Mouse (Mus musculus) kidney, adult 11 months (tissue): Measurements from ENCODE around the gene Cep95.
A peak's percentile ranks its signal among the peaks of the same experiment; 100 is the strongest.

Experiments
- DNase-seq: peaks from one replicate; pipeline ENCODE4 v3.0.0; 2022

Gene Cep95

DNA sequence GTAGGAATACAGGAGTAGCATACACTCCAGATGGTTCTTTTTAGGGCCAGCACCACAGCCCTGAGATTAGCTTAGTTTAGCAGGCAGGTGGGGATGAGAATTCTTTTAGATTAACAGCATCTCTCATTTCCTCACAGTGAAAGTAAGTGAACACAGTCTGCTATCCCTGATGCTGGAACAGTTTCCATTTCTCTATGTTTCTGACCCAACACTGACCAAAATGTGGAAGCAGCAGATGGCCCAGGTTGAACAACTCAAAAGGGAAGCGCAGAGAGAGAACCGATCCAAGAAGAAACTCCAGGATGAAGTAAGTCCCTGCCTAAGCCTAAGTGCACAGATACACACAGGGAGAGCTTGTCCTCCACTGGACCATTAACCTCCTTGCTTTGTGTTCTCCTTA is 26.3 kb downstream of the Cep95 start:
- DNase-seq: no peak

DNA sequence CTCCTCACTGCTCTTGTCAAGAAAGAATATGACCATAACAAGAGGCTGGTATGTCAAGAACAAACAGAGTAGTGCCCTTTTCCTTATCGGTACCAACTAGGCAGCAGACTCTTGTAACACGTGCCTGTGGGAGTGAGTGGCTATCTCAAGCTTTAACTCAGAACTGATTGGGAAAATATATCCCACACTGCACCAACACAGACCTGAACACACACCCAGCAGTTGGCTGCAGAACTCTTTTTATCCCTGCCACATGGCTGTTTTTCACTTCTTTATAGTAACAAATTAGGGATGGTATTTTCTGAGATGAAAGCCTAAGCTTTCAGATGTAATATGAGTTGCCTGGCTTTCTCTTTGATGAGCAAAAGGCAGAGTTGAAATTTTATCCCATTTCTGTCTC is 26.7 kb downstream of the Cep95 start:
- DNase-seq: no peak

DNA sequence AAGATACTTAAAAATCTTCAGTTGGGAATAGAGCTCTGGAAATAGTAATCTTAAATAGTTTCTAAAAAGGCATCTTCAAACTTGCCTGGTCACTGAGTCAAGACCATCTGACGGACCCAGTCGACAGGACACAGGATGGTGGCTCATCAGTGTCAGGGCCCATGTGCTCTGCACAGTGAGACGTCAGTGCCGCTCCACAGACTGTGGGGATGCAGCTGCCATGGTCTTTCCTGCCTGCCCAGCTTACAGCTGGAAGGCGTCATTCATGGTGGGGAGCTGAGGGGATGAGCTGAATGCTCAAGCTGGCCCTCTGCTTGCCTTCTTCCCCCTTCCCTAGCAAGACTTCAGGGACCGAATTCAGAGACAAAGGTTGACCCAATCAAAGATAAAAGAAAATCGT is 27.3 kb downstream of the Cep95 start:
- DNase-seq: no peak

- no peak for DNase-seq
These were observed 28.1 kb downstream of the Cep95 start for GRCm38 (mm10) chr11:106817156-106817555.

GRCm38 (mm10) chr11:106817808-106818207 is 28.8 kb downstream of the Cep95 start:
- no peak for DNase-seq

DNA sequence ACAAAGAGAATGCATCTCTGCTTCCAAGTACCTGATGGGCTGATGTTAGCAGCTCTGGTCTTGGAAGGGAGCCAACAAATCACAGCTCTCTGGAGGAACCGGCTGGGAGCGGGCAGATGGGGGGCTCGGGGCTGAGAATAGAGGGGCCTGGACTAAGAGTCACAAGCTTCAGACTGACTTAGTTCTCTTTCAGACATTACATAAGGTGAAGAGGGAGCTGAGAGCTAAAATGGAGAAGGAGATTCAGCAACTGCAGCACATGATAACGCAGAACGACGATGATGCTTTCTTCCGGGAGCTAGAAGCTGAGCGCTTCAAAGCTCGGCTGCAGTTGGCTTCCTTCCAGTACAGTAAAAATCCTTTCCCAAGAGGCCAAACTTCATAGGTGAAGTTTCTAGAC is 29.3 kb downstream of the Cep95 start:
- DNase-seq: peak; percentile 33

- no peak for DNase-seq
These were observed 30.5 kb downstream of the Cep95 start for GRCm38 (mm10) chr11:106819595-106819994.

DNA sequence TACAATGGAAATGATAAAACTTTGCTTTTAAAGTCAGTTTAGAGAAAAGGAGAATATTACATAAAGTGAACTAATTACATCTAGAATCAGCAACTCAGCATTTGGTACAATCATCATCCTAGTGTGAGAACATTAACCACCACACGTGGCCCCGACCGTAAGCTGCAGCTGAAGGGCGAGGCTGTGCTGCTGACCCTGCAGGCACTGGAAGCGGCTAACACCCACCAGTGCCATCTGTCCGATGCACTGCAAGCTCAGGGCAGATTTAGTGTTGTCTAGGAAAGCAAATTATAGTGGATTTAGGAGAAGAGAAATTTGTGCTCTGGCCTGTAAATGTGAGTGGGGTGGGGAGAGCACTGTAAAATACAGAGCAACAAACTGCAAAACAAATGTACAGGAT is 31.2 kb downstream of the Cep95 start:
- peak; percentile 20 for DNase-seq

DNA sequence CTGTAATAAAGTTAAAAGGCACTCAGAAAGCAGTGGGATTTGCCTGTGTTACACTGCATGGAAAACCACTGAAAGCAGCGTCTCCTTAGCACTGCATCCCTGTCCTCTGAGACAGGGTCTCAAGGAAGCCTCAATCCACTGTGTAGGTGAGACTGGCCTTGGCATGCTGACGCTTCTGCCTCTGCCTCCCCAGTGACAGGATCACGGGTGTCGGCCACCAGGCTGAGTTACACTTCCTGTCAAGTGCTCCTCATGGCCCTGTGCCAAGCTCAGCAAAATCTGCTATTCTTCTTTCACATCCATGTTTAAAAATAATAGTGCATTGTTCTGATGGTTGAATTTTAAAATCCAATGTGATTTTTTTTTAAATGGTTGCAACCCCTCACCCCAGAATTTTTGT is 31.9 kb downstream of the Cep95 start:
- peak; percentile 65 for DNase-seq

- DNase-seq: no peak
These were observed 32.3 kb downstream of the Cep95 start for GRCm38 (mm10) chr11:106821397-106821796.

GRCm38 (mm10) chr11:106822491-106822890 is 33.4 kb downstream of the Cep95 start:
- DNase-seq: no peak

DNA sequence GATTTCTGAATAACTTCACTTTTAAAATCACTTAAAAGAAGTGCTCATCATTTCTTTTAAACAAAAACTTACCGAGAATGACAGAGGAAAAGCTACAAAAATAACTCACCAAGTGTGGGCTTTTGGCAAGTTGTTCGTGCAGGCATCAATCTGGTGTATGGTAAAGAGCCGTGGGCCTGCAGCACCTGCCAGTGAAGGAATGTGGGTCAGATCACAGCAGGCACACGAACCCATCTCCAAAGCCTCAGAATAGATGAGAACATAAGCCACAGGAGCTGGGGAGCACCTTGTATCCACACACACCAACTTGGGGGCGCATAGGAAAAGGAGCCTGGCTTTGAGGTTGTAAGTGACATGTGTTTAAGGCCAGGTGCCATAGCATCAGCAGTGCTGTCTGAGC is 33.9 kb downstream of the Cep95 start:
- DNase-seq: no peak

DNA sequence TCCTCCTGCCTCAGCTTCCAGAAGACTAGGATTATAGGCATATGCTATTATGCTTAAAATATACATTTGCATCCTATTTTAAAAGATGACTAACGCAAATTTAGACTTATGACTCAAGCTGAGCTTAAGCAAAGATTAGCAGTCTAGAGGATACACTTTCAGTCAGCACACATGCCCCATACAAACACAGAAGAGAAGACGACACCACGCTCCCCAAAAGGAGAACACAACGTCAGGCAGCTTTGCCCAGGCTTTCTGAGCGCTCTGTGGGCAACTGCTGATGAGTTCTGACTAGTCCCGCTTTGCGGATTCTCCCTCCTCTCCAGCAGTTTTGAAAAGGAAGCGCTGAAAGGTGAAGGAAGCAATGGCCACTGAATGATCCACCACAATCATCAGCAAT is 34.7 kb downstream of the Cep95 start:
- no peak for DNase-seq

DNA sequence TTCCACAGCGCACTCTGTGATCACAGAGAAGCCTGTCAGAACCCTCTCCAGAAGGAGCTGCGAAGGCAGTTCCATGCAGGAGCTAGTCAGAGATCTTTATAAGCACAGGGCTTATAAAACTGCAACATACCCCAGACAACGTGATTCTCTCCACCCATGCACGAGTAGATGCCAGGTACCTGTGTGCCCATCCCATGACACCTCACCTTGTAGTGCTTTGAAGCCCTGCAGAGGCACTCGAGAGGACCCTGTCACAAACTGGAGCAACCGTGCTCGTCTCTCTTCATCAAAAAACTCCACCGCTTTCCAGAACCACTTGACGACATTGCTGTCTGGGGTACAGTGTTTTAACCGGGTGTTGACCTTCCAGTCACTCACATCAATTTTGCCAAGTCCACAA is 35.4 kb downstream of the Cep95 start:
- no peak for DNase-seq

- no peak for DNase-seq
These were observed 39.0 kb downstream of the Cep95 start for GRCm38 (mm10) chr11:106828079-106828478.

DNA sequence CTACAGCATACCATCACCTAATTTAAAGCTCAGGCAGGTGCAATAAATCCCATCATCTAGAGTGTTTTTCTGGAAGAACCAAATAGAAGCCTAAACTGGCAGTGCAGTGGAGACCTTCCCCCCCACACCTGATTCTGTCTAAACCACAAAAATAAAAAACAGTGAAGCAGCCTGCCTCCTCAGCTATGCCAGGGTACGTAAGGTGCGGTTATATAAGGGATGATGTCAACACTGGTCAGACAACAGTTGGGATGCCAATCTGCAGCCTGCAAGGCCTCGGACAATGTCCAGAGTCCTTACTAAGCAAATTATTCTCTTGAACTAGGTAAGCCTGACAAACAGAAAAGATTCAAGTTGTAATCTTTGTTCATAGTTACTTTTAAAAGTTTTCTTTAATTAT is 53.0 kb downstream of the Cep95 start:
- DNase-seq: peak; percentile 48

- no peak for DNase-seq
These were observed 62.4 kb downstream of the Cep95 start for GRCm38 (mm10) chr11:106851438-106851837.
